Mouse (Mus musculus) CH12.LX (cell line): ENCODE measurements around the gene Pdia6. TPM values are rescaled to one million over a fixed set of nuclear protein-coding genes. Genes with fewer than 3 reads are reported as not detected.

ENCODE experiments used
- DNase-seq: peaks from one replicate; pipeline ENCODE4 v3.0.0-alpha.2; 2013; ENCODE audit errors: extremely low read depth
- H3K27ac ChIP-seq: 2 replicates; pipeline ENCODE4 v1.5.1; 2012; ENCODE audit warnings: low read depth, mild to moderate bottlenecking, control low read depth, moderate library complexity; ENCODE audit not compliant: insufficient read depth
- H3K27me3 ChIP-seq: replicated peaks from 2 replicates; pipeline ENCODE3; 2012; ENCODE audit warnings: inconsistent platforms
- H3K36me3 ChIP-seq, 2 experiments: replicated peaks in 1 of 2; 2 replicates each; pipeline versions ENCODE3 to v1.6.1; 2012; ENCODE audit warnings: inconsistent platforms in 1 of 2, low read length in 1 of 2, mild to moderate bottlenecking in 1 of 2, mixed read lengths in 1 of 2, moderate library complexity in 1 of 2; ENCODE audit not compliant: control insufficient read depth in 1 of 2, insufficient read depth in 1 of 2
- H3K4me1 ChIP-seq, 2 experiments: 2 replicates each; pipeline ENCODE4 v1.6.1; 2012; ENCODE audit warnings: inconsistent platforms in 1 of 2, moderate library complexity in 1 of 2; ENCODE audit not compliant: insufficient read depth in 2 of 2, control insufficient read depth in 1 of 2
- H3K4me2 ChIP-seq: 2 replicates; pipeline ENCODE4 v1.6.1; 2012; ENCODE audit warnings: low read depth, mild to moderate bottlenecking, control low read depth; ENCODE audit not compliant: poor library complexity, insufficient read depth, severe bottlenecking
- H3K4me3 ChIP-seq, 3 experiments: fragments of 150-350 bp in 1 of 3; sonication (generic) in 1 of 3; replicated peaks in 1 of 3; 2 replicates each; pipeline versions ENCODE3 to v1.5.1; 2011 to 2012; ENCODE audit warnings: low read depth in 2 of 3, low read length in 2 of 3, mild to moderate bottlenecking in 2 of 3, moderate library complexity in 2 of 3, control low read depth in 1 of 3, improper control_type of control experiment in 1 of 3, inconsistent platforms in 1 of 3, mixed read lengths in 1 of 3; ENCODE audit not compliant: poor library complexity in 1 of 3
- H3K79me2 ChIP-seq: replicated peaks from 2 replicates; pipeline ENCODE4 v1.6.1; 2012; ENCODE audit warnings: mild to moderate bottlenecking, moderate library complexity; ENCODE audit not compliant: control insufficient read depth, poor library complexity, insufficient read depth, severe bottlenecking; ENCODE audit errors: extremely low read depth
- H3K9ac ChIP-seq: 2 replicates; pipeline ENCODE4 v1.6.1; 2012; ENCODE audit warnings: low read depth, mild to moderate bottlenecking, control low read depth, moderate library complexity; ENCODE audit not compliant: insufficient read depth
- H3K9me3 ChIP-seq: replicated peaks from 2 replicates; pipeline ENCODE3; 2012; ENCODE audit warnings: low read length, inconsistent platforms, mixed read lengths
- BHLHE40 ChIP-seq: IDR thresholded peaks from 2 replicates; pipeline ENCODE4 v1.6.1; 2011; ENCODE audit warnings: mild to moderate bottlenecking, low read depth, low read length, improper control_type of control experiment
- CHD2 ChIP-seq: IDR thresholded peaks from 2 replicates; pipeline ENCODE4 v1.6.1; 2011; ENCODE audit warnings: low read length, improper control_type of control experiment
- CTCF ChIP-seq, 2 experiments: IDR thresholded peaks in 1 of 2; conservative IDR thresholded peaks in 1 of 2; 2 replicates each; pipeline ENCODE4 v1.5.1; 2011 to 2012; ENCODE audit warnings: low read depth in 2 of 2, low read length in 2 of 2, improper control_type of control experiment in 1 of 2, inconsistent platforms in 1 of 2, mild to moderate bottlenecking in 1 of 2, moderate library complexity in 1 of 2
- GABPA ChIP-seq: IDR thresholded peaks from 2 replicates; pipeline ENCODE4 v1.6.1; 2012; ENCODE audit warnings: low read depth, low read length, improper control_type of control experiment, inconsistent platforms; ENCODE audit not compliant: insufficient replicate concordance
- HCFC1 ChIP-seq: IDR thresholded peaks from 2 replicates; pipeline ENCODE4 v1.6.1; 2012; ENCODE audit warnings: low read depth, mild to moderate bottlenecking, inconsistent platforms, low read length, improper control_type of control experiment
- IRF4 ChIP-seq: IDR thresholded peaks from 2 replicates; pipeline ENCODE4 v1.6.1; 2014; ENCODE audit warnings: low read depth, mild to moderate bottlenecking, inconsistent platforms, low read length, improper control_type of control experiment
- MAFK ChIP-seq: IDR thresholded peaks from 2 replicates; pipeline ENCODE4 v1.6.1; 2011; ENCODE audit warnings: low read length, improper control_type of control experiment; ENCODE audit not compliant: insufficient replicate concordance
- MAX ChIP-seq: IDR thresholded peaks from 2 replicates; pipeline ENCODE4 v1.6.1; 2011; ENCODE audit warnings: low read length, improper control_type of control experiment
- MAZ ChIP-seq: IDR thresholded peaks from 2 replicates; pipeline ENCODE4 v1.6.1; 2012; ENCODE audit warnings: low read depth, mild to moderate bottlenecking, inconsistent platforms, low read length, improper control_type of control experiment, moderate library complexity
- MYC ChIP-seq: IDR thresholded peaks from 2 replicates; pipeline ENCODE4 v1.6.1; 2011; ENCODE audit warnings: low read depth, mild to moderate bottlenecking, improper control_type of control experiment, low read length
- NRF1 ChIP-seq: IDR thresholded peaks from 2 replicates; pipeline ENCODE4 v1.6.1; 2014; ENCODE audit warnings: low read depth, mild to moderate bottlenecking, inconsistent platforms, low read length, improper control_type of control experiment, moderate library complexity
- PAX5 ChIP-seq: IDR thresholded peaks from 2 replicates; pipeline ENCODE4 v1.6.1; 2012; ENCODE audit warnings: low read length, inconsistent platforms, mixed read lengths
- RAD21 ChIP-seq: IDR thresholded peaks from 2 replicates; pipeline ENCODE4 v1.6.1; 2011; ENCODE audit warnings: low read depth, mild to moderate bottlenecking, low read length, improper control_type of control experiment, moderate library complexity
- RCOR1 ChIP-seq: conservative IDR thresholded peaks from 2 replicates; pipeline ENCODE4 v1.6.1; 2012; ENCODE audit warnings: low read depth, mild to moderate bottlenecking, inconsistent platforms, low read length, improper control_type of control experiment
- UBTF ChIP-seq: IDR thresholded peaks from 2 replicates; pipeline ENCODE4 v1.6.1; 2012; ENCODE audit warnings: low read depth, mild to moderate bottlenecking, inconsistent platforms, low read length, improper control_type of control experiment, moderate library complexity
- ZC3H11A ChIP-seq: IDR thresholded peaks from 2 replicates; pipeline ENCODE4 v1.6.1; 2012; ENCODE audit warnings: low read depth, mild to moderate bottlenecking, inconsistent platforms, low read length, improper control_type of control experiment
- ZKSCAN1 ChIP-seq: IDR thresholded peaks from 2 replicates; pipeline ENCODE4 v1.6.1; 2012; ENCODE audit warnings: low read depth, inconsistent platforms, low read length, improper control_type of control experiment, borderline replicate concordance
- ZMIZ1 ChIP-seq: IDR thresholded peaks from 2 replicates; pipeline ENCODE4 v1.6.1; 2012; ENCODE audit warnings: low read depth, mild to moderate bottlenecking, inconsistent platforms, low read length, improper control_type of control experiment
- ZNF384 ChIP-seq: IDR thresholded peaks from 2 replicates; pipeline ENCODE4 v1.6.1; 2012; ENCODE audit warnings: low read depth, low read length, improper control_type of control experiment, inconsistent platforms
- dilution Hi-C: fragments of 300-500 bp; cut with MboI; formaldehyde crosslinking; loops from 2 replicates; pipeline ENCODE4 v1.14.3; 2020; ENCODE audit warnings: low sequenced_read_pairs; ENCODE audit not compliant: extremely low pct_unique_long_range_greater_than_20kb, extremely low pct_ligation_motif_present
- in situ Hi-C: fragments of 300-500 bp; cut with MboI; formaldehyde crosslinking; loops from 3 replicates; pipeline ENCODE4 v1.14.3; 2019; ENCODE audit warnings: low sequenced_read_pairs, low pct_ligation_motif_present, low pct_unique_long_range_greater_than_20kb, mixed read lengths
- polyA plus RNA-seq: library from polyadenylated mRNA; unstranded; fragments of >175 nt; gene quantifications from 2 replicates; pipeline ENCODE4 v1.2.1, GENCODE M21; 2012; ENCODE audit warnings: low read depth; ENCODE audit not compliant: insufficient read length
- total RNA-seq, 2 experiments: library from RNA; depleted of rRNA; stranded (reverse); fragments of 300-350 nt in 1 of 2; fragments of >200 nt in 1 of 2; gene quantifications; 2 replicates each; pipeline ENCODE4 v1.2.3; 2012 to 2014

Pdia6 gene
- total and polyA plus RNA-seq, 3 experiments: 359 to 408 (median 382) TPM

DNA sequence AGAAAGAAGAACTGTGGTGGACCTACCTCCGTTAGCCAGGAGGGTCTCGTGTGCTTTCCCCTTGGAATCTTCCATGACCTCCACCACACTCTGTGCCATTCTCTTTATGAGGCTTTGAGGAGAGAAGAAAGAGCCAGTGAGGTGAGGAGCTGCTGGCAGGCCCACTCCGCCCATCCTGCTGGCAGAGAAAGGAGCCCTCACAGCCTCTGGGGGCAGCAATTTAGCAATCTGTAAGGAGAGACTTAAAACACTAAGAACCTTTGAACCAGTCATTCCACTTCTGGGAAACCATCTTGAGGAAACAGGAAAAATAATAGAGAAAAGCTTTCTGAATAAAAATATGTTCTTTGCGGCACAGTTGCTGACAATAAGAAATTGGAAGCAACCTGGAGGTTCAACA lies 41.9 kb downstream of the Pdia6 start:
- peaks cover 7% of the 10 kb centered on the region for H3K27me3 ChIP-seq
- TF ChIP-seq PAX5 (no peak), RCOR1 (no peak), ZKSCAN1 (no peak), MYC (no peak), MAZ (no peak), ZC3H11A (no peak), BHLHE40 (no peak), IRF4 (no peak), NRF1 (no peak), UBTF (no peak), RAD21 (no peak), GABPA (no peak), ZMIZ1 (no peak), HCFC1 (no peak), MAX (no peak), CHD2 (no peak)
- TF ChIP-seq, all 38 proteins: peak for 0
- Histone ChIP-seq H3K4me3 (no peak overlapping the region), H3K4me1 (peaks cover 3 to 6% of the 10 kb centered on the region in 2 experiments; a peak in 2 of 4 replicates), H3K36me3 (no peaks in the 10 kb centered on the region), H3K9ac (no peak overlapping the region), H3K4me2 (no peak overlapping the region), H3K79me2 (no peaks in the 10 kb centered on the region), H3K9me3 (no peaks in the 10 kb centered on the region), H3K27ac (no peak overlapping the region)
- in situ Hi-C loops (no loop called here), dilution Hi-C loops (no loop called here)
- DNase-seq: no peak

DNA sequence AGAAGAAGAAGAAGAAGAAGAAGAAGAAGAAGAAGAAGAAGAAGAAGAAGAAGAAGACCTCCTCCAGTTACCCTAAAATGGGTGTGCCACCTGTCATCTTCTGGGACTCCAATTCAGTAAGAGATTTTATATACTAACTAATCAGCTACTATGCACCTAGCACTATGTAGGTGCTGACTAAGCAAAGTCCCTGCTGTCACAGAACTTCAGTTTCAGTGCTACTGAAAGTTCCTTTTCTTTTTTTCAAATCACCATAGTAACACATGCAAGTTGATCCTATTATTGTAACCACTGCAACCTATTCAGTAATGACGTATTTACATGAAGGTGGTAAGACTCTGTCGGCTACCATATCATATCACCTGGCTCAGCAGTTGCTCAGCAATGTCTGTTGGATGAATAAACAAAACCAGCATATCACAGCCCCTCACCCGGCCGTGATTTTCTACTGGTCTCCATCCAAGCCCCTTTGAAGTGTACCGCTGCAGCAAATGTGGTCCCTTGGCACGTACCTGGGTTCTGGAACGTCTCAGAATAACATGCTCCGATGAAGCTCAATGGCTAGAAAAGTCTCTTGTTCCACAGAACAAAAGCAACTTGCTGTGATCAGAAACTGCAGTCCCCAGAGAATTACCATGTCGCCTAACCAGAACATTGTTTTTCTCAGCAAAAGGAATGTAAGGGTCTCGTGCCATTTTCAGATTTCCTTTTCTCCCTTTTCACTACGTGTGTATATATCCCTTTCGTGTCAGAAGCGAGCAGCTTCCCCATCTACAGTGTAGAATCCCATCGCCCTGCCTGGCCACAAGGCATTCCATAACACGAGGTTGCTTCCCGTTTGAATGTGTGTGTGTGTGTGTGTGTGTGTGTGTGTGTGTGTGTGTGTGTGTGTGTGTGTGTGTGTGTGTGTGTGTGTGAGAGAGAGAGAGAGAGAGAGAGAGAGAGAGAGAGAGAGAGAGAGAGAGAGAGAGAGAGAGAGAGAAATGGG lies 44.8 kb downstream of the Pdia6 start:
- Histone ChIP-seq H3K9me3 (no peaks in the 10 kb centered on the region), H3K4me1 (peaks cover 3 to 13% of the 10 kb centered on the region in 2 experiments; a peak in 3 of 4 replicates), H3K79me2 (no peaks in the 10 kb centered on the region), H3K4me2 (peak overlapping the region; percentile 54), H3K9ac (no peak overlapping the region), H3K27ac (no peak overlapping the region), H3K27me3 (peaks cover 5% of the 10 kb centered on the region), H3K4me3 (no peak overlapping the region), H3K36me3 (no peaks in the 10 kb centered on the region)
- in situ Hi-C loops (no loop called here), dilution Hi-C loops (no loop called here)
- peak; percentile 27; the same call in 1 of the 2 replicates for TF ChIP-seq ZNF384
- no peak for TF ChIP-seq IRF4
- TF ChIP-seq MAFK: peak; percentile 78; the same call in 1 of the 2 replicates
- TF ChIP-seq CTCF (conservative IDR thresholded peaks at IDR 0.05 in 1 of 2, IDR thresholded peaks at IDR 0.05 in 1 of 2; ENCODE audit: low read depth in 2 of 2, low read length in 2 of 2): no peak
- no peak for DNase-seq
